Mouse (Mus musculus): ENCODE data around the gene Sertad1.

GRCm38 (mm10) chr7:27514961-27515360 is 28.3 kb downstream of the Sertad1 start:
- TF ChIP-seq CTCF (IDR thresholded peaks at IDR 0.05; ENCODE audit: insufficient read depth, low read length) (no peak), POLR2A (IDR thresholded peaks at IDR 0.05; ENCODE audit: borderline replicate concordance, extremely low read depth, low read depth, low read length) (no peak)

Measured in lung, adult 2 months (tissue).